Mouse (Mus musculus) midbrain, embryonic 12.5 days (tissue): ENCODE measurements around the gene Fam133b. TPM values are rescaled to one million over a fixed set of nuclear protein-coding genes. Genes with fewer than 3 reads are reported as not detected.
"Not testable (repeated sequence)": the region's sequence is repeated elsewhere in the genome, so short reads cannot be mapped to it uniquely, and the experiment has no call there.

ENCODE experiments used
- ATAC-seq: fragments of 200-750 bp; cut with Nextera tagmentation; 2 replicates; pipeline ENCODE4 v1.8.0; 2017; ENCODE audit warnings: low read depth, moderate TSS enrichment, moderate library complexity; ENCODE audit not compliant: low FRiP score
- H3K27ac ChIP-seq: fragments of 300-500 bp; sonication (generic); replicated peaks from 2 replicates; pipeline ENCODE4 v1.5.1; 2016; ENCODE audit warnings: mild to moderate bottlenecking
- H3K27me3 ChIP-seq: fragments of 300-500 bp; sonication (generic); 2 replicates; pipeline ENCODE4 v1.6.1; 2016; ENCODE audit warnings: mild to moderate bottlenecking
- H3K36me3 ChIP-seq: fragments of 300-500 bp; sonication (generic); 2 replicates; pipeline ENCODE4 v1.6.1; 2016
- H3K4me1 ChIP-seq: fragments of 300-500 bp; sonication (generic); 2 replicates; pipeline ENCODE4 v1.6.1; 2016
- H3K4me2 ChIP-seq: fragments of 300-500 bp; sonication (generic); replicated peaks from 2 replicates; pipeline ENCODE4 v1.6.1; 2016; ENCODE audit warnings: mild to moderate bottlenecking, moderate library complexity
- H3K4me3 ChIP-seq: fragments of 300-500 bp; sonication (generic); 2 replicates; pipeline ENCODE4 v1.5.1; 2016; ENCODE audit warnings: mild to moderate bottlenecking
- H3K9ac ChIP-seq: fragments of 300-500 bp; sonication (generic); replicated peaks from 2 replicates; pipeline ENCODE4 v1.6.1; 2016; ENCODE audit warnings: mild to moderate bottlenecking, moderate library complexity
- H3K9me3 ChIP-seq: fragments of 300-500 bp; sonication (generic); 2 replicates; pipeline ENCODE4 v1.6.1; 2016; ENCODE audit warnings: mild to moderate bottlenecking
- WGBS: fragments of 180-500 bp; shearing (Covaris S2); methylation state at CpG from one replicate; pipeline ENCODE4 v1.1.7; 2016; 5-methylcytosine and 5-hydroxymethylcytosine counted together
- polyA plus RNA-seq: library from polyadenylated mRNA; unstranded; fragments of >200 nt; fragmentation: Nextera tagmentation; extraction: Ambion mirVana; gene quantifications from 2 replicates; pipeline ENCODE4 v1.2.1, GENCODE M21; 2016

Fam133b gene
- polyA plus RNA-seq, 1 experiment from 2014 or later: 36.4 TPM

- 97% methylated on average over 2 of the region's 2 CpGs for WGBS
- Histone ChIP-seq H3K27me3 (no peaks in the 10 kb centered on the region), H3K4me1 (no peaks in the 10 kb centered on the region), H3K36me3 (peaks cover 96% of the 10 kb centered on the region), H3K9me3 (no peaks in the 10 kb centered on the region), H3K27ac (no peak overlapping the region), H3K4me3 (no peak overlapping the region), H3K4me2 (no peak overlapping the region), H3K9ac (no peak overlapping the region)
- no peak for ATAC-seq
Observed at GRCm38 (mm10) chr5:3574825-3575224, 31.2 kb downstream of the Fam133b start.

GRCm38 (mm10) chr5:3577939-3578338 lies 34.3 kb downstream of the Fam133b start:
- no peak overlapping the region for H3K4me2 ChIP-seq
- WGBS: 92% methylated on average over 2 of the region's 2 CpGs
- ATAC-seq: no peak
- H3K36me3 ChIP-seq: peaks cover 93% of the 10 kb centered on the region
- H3K27ac ChIP-seq: no peak overlapping the region
- H3K4me3 ChIP-seq: no peak overlapping the region
- no peaks in the 10 kb centered on the region for H3K9me3 ChIP-seq
- no peaks in the 10 kb centered on the region for H3K27me3 ChIP-seq
- no peaks in the 10 kb centered on the region for H3K4me1 ChIP-seq
- no peak overlapping the region for H3K9ac ChIP-seq

- Histone ChIP-seq H3K27ac (no peak overlapping the region), H3K4me1 (no peaks in the 10 kb centered on the region), H3K4me2 (no peak overlapping the region), H3K4me3 (no peak overlapping the region), H3K9ac (no peak overlapping the region), H3K9me3 (no peaks in the 10 kb centered on the region), H3K27me3 (no peaks in the 10 kb centered on the region), H3K36me3 (peaks cover 93% of the 10 kb centered on the region)
- no peak for ATAC-seq
- 94% methylated on average over 7 of the region's 7 CpGs for WGBS
Observed at GRCm38 (mm10) chr5:3579066-3579465, 35.4 kb downstream of the Fam133b start.

GRCm38 (mm10) chr5:3595693-3596398 lies 52.2 kb downstream of the Fam133b start, which contains the start of gene Pex1:
Gene Pex1 (plus strand): TSS chr5:3596066.
- Histone ChIP-seq H3K4me1 (peaks cover 15% of the 10 kb centered on the region), H3K9ac (peak within 1 kb of the TSS; percentile 65), H3K27ac (peak within 1 kb of the TSS; percentile 58), H3K27me3 (no peaks in the 10 kb centered on the region), H3K36me3 (peaks cover 13% of the 10 kb centered on the region), H3K9me3 (no peaks in the 10 kb centered on the region), H3K4me3 (peak within 1 kb of the TSS; percentile 73), H3K4me2 (peak within 1 kb of the TSS; percentile 79)
- under 1% methylated on average over 50 of the region's 50 CpGs for WGBS
- peak; percentile 97 for ATAC-seq

- WGBS: under 1% methylated on average over 31 of the region's 31 CpGs
- Histone ChIP-seq H3K9ac (peak within 1 kb of the TSS; percentile 65), H3K27ac (peak within 1 kb of the TSS; percentile 58), H3K4me1 (peaks cover 15% of the 10 kb centered on the region), H3K4me2 (peak within 1 kb of the TSS; percentile 79), H3K4me3 (peak within 1 kb of the TSS; percentile 73), H3K36me3 (peaks cover 8% of the 10 kb centered on the region), H3K9me3 (no peaks in the 10 kb centered on the region), H3K27me3 (no peaks in the 10 kb centered on the region)
- ATAC-seq: peak; percentile 84
Observed at GRCm38 (mm10) chr5:3596399-3596766, 52.8 kb downstream of the Fam133b start, which contains the start of gene Rbm48. Gene Rbm48 (minus strand): TSS chr5:3596585.

- H3K27ac ChIP-seq: no peak overlapping the region
- H3K27me3 ChIP-seq: no peaks in the 10 kb centered on the region
- H3K9me3 ChIP-seq: no peaks in the 10 kb centered on the region
- 0 out of 2 replicates have a peak, but pooled peaks cover under 1% of the 10 kb centered on the region for H3K36me3 ChIP-seq
- no peak for ATAC-seq
- H3K9ac ChIP-seq: 0 out of 2 replicates have a peak overlapping the region, but pooled peaks have one; percentile 60
- peak overlapping the region; percentile 73 for H3K4me3 ChIP-seq
- H3K4me2 ChIP-seq: peak overlapping the region; percentile 79
- H3K4me1 ChIP-seq: peaks cover 15% of the 10 kb centered on the region
Observed at GRCm38 (mm10) chr5:3597171-3597570, 53.5 kb downstream of the Fam133b start.

GRCm38 (mm10) chr5:3598766-3599165 lies 55.1 kb downstream of the Fam133b start:
- no peak overlapping the region for H3K4me2 ChIP-seq

GRCm38 (mm10) chr5:3600298-3600697 lies 56.7 kb downstream of the Fam133b start:
- Histone ChIP-seq H3K4me2 (no peak overlapping the region), H3K27ac (no peak overlapping the region), H3K36me3 (peaks cover 5% of the 10 kb centered on the region; the same call in 1 of the 2 replicates), H3K27me3 (no peaks in the 10 kb centered on the region), H3K4me1 (peaks cover 9% of the 10 kb centered on the region), H3K4me3 (no peak overlapping the region), H3K9me3 (no peaks in the 10 kb centered on the region), H3K9ac (no peak overlapping the region)
- ATAC-seq: no peak
- WGBS: 95% methylated on average over 1 of the region's 1 CpGs

More at GRCm38 (mm10) chr5:3598766-3599165, 55.1 kb downstream of the Fam133b start:
- no peak overlapping the region for H3K9ac ChIP-seq
- H3K4me1 ChIP-seq: peaks cover 15% of the 10 kb centered on the region
- no peaks in the 10 kb centered on the region for H3K27me3 ChIP-seq
- no peak overlapping the region for H3K4me3 ChIP-seq
- WGBS: 92% methylated on average over 5 of the region's 5 CpGs
- H3K27ac ChIP-seq: no peak overlapping the region
- H3K36me3 ChIP-seq: no peaks in the 10 kb centered on the region
- no peak for ATAC-seq
- no peaks in the 10 kb centered on the region for H3K9me3 ChIP-seq

GRCm38 (mm10) chr5:3600790-3601189 lies 57.2 kb downstream of the Fam133b start:
- Histone ChIP-seq H3K36me3 (peaks cover 10% of the 10 kb centered on the region), H3K9me3 (no peaks in the 10 kb centered on the region), H3K9ac (no peak overlapping the region), H3K27me3 (no peaks in the 10 kb centered on the region), H3K4me2 (no peak overlapping the region), H3K4me1 (peaks cover 6% of the 10 kb centered on the region; the same call in 1 of the 2 replicates), H3K4me3 (no peak overlapping the region), H3K27ac (no peak overlapping the region)
- 92% methylated on average over 3 of the region's 3 CpGs for WGBS
- no peak for ATAC-seq

- peaks cover 46% of the 10 kb centered on the region for H3K36me3 ChIP-seq
- H3K4me2 ChIP-seq: no peak overlapping the region
- H3K27ac ChIP-seq: no peak overlapping the region
- no peaks in the 10 kb centered on the region for H3K4me1 ChIP-seq
- ATAC-seq: no peak
- 95% methylated on average over 9 of the region's 9 CpGs for WGBS
- H3K9ac ChIP-seq: no peak overlapping the region
- H3K27me3 ChIP-seq: no peaks in the 10 kb centered on the region
- H3K9me3 ChIP-seq: no peaks in the 10 kb centered on the region
- no peak overlapping the region for H3K4me3 ChIP-seq
Observed at GRCm38 (mm10) chr5:3607114-3607513, 63.5 kb downstream of the Fam133b start.

GRCm38 (mm10) chr5:3609241-3609640 lies 65.6 kb downstream of the Fam133b start:
- ATAC-seq: no peak
- H3K4me2 ChIP-seq: no peak overlapping the region
- H3K27ac ChIP-seq: no peak overlapping the region
- peaks cover 54% of the 10 kb centered on the region for H3K36me3 ChIP-seq
- H3K9me3 ChIP-seq: no peaks in the 10 kb centered on the region
- H3K4me3 ChIP-seq: no peak overlapping the region
- H3K4me1 ChIP-seq: no peaks in the 10 kb centered on the region
- H3K27me3 ChIP-seq: no peaks in the 10 kb centered on the region
- no peak overlapping the region for H3K9ac ChIP-seq
- WGBS: 96% methylated on average over 7 of the region's 7 CpGs

GRCm38 (mm10) chr5:3611835-3612234 lies 68.2 kb downstream of the Fam133b start:
- H3K4me1 ChIP-seq, H3K4me3 ChIP-seq, H3K9ac ChIP-seq, H3K27me3 ChIP-seq, ATAC-seq, H3K9me3 ChIP-seq, H3K27ac ChIP-seq, H3K4me2 ChIP-seq: not testable (repeated sequence)
- WGBS: 93% methylated on average over 2 of the region's 2 CpGs
- H3K36me3 ChIP-seq: peaks cover 38% of the 10 kb centered on the region
